Mouse (Mus musculus): ENCODE data around the gene Hspa1l. TPM values are rescaled to one million over a fixed set of nuclear protein-coding genes. Genes with fewer than 3 reads are reported as not detected.
A peak's percentile ranks its signal among the peaks of the same experiment; 100 is the strongest.
"Not testable (repeated sequence)": the region's sequence is repeated elsewhere in the genome, so short reads cannot be mapped to it uniquely, and the experiment has no call there.

The Hspa1l gene
- 0.85 and 1.1 TPM in 2 replicates for polyA plus RNA-seq (2015; fragmentation: Nextera tagmentation; extraction: Ambion mirVana)

- H3K4me2 ChIP-seq = peak within 1 kb of the TSS; percentile 58
- not testable (repeated sequence) for H3K36me3 ChIP-seq; H3K4me1 ChIP-seq (replicated peaks); H3K9me3 ChIP-seq; H3K27ac ChIP-seq
- peak within 1 kb of the TSS; percentile 35; the same call in 1 of the 2 replicates for H3K9ac ChIP-seq
- ATAC-seq (ENCODE audit: low FRiP score) = peak; percentile 94
- H3K4me3 ChIP-seq = peak within 1 kb of the TSS; percentile 41
- WGBS = under 1% methylated on average over 30 of the region's 33 CpGs
- peaks cover 46% of the 10 kb centered on the region for H3K27me3 ChIP-seq
These were observed at the start of gene Hspa1l, which contains the start of gene Hspa1a for GRCm38 (mm10) chr17:34972069-34972749. Gene Hspa1l (plus strand): TSS chr17:34972703. Gene Hspa1a (minus strand): TSS chr17:34972156.

GRCm38 (mm10) chr17:34922939-34923338, 49.6 kb upstream of the Hspa1l start:
- 51% methylated on average over 6 of the region's 6 CpGs for WGBS
- Histone ChIP-seq H3K36me3 (no peaks in the 10 kb centered on the region), H3K4me1 (replicated peaks) (no peaks in the 10 kb centered on the region), H3K27me3 (no peaks in the 10 kb centered on the region), H3K9ac (no peak overlapping the region), H3K9me3 (no peaks in the 10 kb centered on the region), H3K4me3 (no peak overlapping the region), H3K4me2 (no peak overlapping the region), H3K27ac (no peak overlapping the region)
- ATAC-seq (ENCODE audit: low FRiP score) = no peak

GRCm38 (mm10) chr17:34924258-34924657, 48.2 kb upstream of the Hspa1l start:
- Histone ChIP-seq H3K4me3 (no peak overlapping the region), H3K27me3 (no peaks in the 10 kb centered on the region), H3K9me3 (no peaks in the 10 kb centered on the region), H3K27ac (no peak overlapping the region), H3K4me2 (no peak overlapping the region), H3K4me1 (replicated peaks) (no peaks in the 10 kb centered on the region), H3K9ac (no peak overlapping the region), H3K36me3 (no peaks in the 10 kb centered on the region)
- ATAC-seq (ENCODE audit: low FRiP score) = no peak
- 87% methylated on average over 4 of the region's 5 CpGs for WGBS

- ATAC-seq (ENCODE audit: low FRiP score) = no peak
- Histone ChIP-seq H3K36me3 (no peaks in the 10 kb centered on the region), H3K9ac (no peak overlapping the region), H3K9me3 (no peaks in the 10 kb centered on the region), H3K27ac (no peak overlapping the region), H3K27me3 (no peaks in the 10 kb centered on the region), H3K4me1 (replicated peaks) (peaks cover 11% of the 10 kb centered on the region), H3K4me2 (no peak overlapping the region), H3K4me3 (no peak overlapping the region)
- WGBS = 89% methylated on average over 18 of the region's 18 CpGs
These were observed 45.0 kb upstream of the Hspa1l start for GRCm38 (mm10) chr17:34927306-34928019.

- no peak for ATAC-seq (ENCODE audit: low FRiP score)
- WGBS = 72% methylated on average over 4 of the region's 4 CpGs
- H3K4me2 ChIP-seq = no peak overlapping the region
These were observed 43.7 kb upstream of the Hspa1l start for GRCm38 (mm10) chr17:34928841-34929240.

DNA sequence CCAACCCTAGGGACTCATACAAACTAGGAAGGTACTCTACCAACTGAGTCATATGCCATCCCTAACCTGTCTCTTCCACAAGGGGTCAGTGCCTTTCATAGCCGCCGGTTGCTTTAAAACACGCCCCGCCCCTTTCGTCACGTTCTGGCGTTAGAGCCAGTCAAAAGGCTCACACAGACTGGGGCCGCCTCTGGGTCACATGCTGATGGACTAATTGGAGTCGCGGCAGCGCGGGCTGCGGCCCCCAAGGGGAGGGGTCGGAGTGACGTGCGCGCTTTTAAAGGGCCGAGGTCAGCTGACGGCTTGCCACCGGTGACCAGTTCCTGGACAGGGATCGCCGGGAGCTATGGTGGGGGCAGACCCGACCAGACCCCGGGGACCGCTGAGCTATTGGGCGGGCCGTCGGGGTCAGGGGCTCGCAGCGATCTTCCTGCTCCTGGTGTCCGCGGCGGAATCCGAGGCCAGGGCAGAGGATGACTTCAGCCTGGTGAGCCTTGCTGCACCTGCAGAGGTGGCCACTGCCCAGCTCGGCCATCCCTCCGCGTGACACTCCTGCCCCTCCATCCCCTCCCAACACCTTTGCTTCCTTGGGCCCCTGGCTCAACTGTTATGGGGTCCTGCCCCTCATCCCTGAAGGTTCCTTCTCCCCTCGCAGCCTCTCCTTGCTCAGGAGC, 41.3 kb upstream of the Hspa1l start, which contains the start of gene Neu1:
Neu1 (plus strand) TSS at position 193 of the 674 bp plus-strand sequence.
- Histone ChIP-seq H3K9me3 (no peaks in the 10 kb centered on the region), H3K9ac (peak within 1 kb of the TSS; percentile 94), H3K4me3 (peak within 1 kb of the TSS; percentile 83), H3K27ac (peak within 1 kb of the TSS; percentile 79), H3K4me2 (peak within 1 kb of the TSS; percentile 99), H3K27me3 (0 out of 2 replicates have a peak, but pooled peaks cover 3% of the 10 kb centered on the region), H3K4me1 (replicated peaks) (peaks cover 15% of the 10 kb centered on the region), H3K36me3 (peaks cover 29% of the 10 kb centered on the region)
- peak; percentile 97 for ATAC-seq (ENCODE audit: low FRiP score)
- under 1% methylated on average over 31 of the region's 38 CpGs for WGBS

More at GRCm38 (mm10) chr17:34928841-34929240, 43.7 kb upstream of the Hspa1l start:
- H3K9me3 ChIP-seq = no peaks in the 10 kb centered on the region
- H3K27me3 ChIP-seq = 0 out of 2 replicates have a peak, but pooled peaks cover 3% of the 10 kb centered on the region
- H3K9ac ChIP-seq = no peak overlapping the region
- no peak overlapping the region for H3K27ac ChIP-seq
- peaks cover 15% of the 10 kb centered on the region for H3K4me1 ChIP-seq (replicated peaks)
- no peak overlapping the region for H3K4me3 ChIP-seq
- H3K36me3 ChIP-seq = peaks cover 7% of the 10 kb centered on the region

- Histone ChIP-seq H3K4me3 (peak overlapping the region; percentile 83), H3K9ac (peak overlapping the region; percentile 94), H3K9me3 (no peaks in the 10 kb centered on the region), H3K27ac (peak overlapping the region; percentile 79), H3K36me3 (peaks cover 31% of the 10 kb centered on the region), H3K4me2 (peak overlapping the region; percentile 99), H3K4me1 (replicated peaks) (peaks cover 15% of the 10 kb centered on the region), H3K27me3 (0 out of 2 replicates have a peak, but pooled peaks cover 3% of the 10 kb centered on the region)
- WGBS = 10% methylated on average over 14 of the region's 14 CpGs
- no peak; the same call in 1 of the 2 replicates for ATAC-seq (ENCODE audit: low FRiP score)
These were observed 40.8 kb upstream of the Hspa1l start for GRCm38 (mm10) chr17:34931735-34932098.

DNA sequence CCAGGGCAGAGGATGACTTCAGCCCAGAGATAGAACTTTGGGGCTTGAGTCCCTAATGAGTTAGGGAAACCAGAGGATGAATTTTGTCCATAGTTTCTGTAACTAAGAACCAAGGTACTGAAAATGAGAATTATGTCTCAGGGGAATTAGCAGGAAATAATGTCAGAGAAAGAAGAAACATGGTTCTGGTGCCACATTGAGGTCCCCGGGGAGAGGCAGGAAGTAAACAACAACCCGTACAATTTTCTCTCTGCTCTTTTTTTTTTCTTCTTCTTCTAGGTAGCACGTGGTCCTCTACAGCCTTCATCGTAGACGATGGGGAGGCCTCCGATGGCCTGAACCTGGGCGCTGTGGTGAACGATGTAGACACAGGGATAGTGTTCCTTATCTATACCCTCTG, 40.2 kb upstream of the Hspa1l start:
- no peak for ATAC-seq (ENCODE audit: low FRiP score)
- Histone ChIP-seq H3K27me3 (0 out of 2 replicates have a peak, but pooled peaks cover 3% of the 10 kb centered on the region), H3K27ac (no peak overlapping the region), H3K4me1 (replicated peaks) (peaks cover 15% of the 10 kb centered on the region), H3K36me3 (peaks cover 31% of the 10 kb centered on the region), H3K4me2 (peak overlapping the region; percentile 99), H3K4me3 (peak overlapping the region; percentile 83), H3K9me3 (no peaks in the 10 kb centered on the region), H3K9ac (peak overlapping the region; percentile 94)
- WGBS = 88% methylated on average over 8 of the region's 8 CpGs

- Histone ChIP-seq H3K36me3 (peaks cover 31% of the 10 kb centered on the region), H3K9me3 (no peaks in the 10 kb centered on the region), H3K4me1 (replicated peaks) (peaks cover 15% of the 10 kb centered on the region), H3K4me3 (no peak overlapping the region), H3K9ac (peak overlapping the region; percentile 31; the same call in 1 of the 2 replicates), H3K27me3 (0 out of 2 replicates have a peak, but pooled peaks cover 3% of the 10 kb centered on the region), H3K4me2 (no peak overlapping the region), H3K27ac (no peak overlapping the region)
- ATAC-seq (ENCODE audit: low FRiP score) = no peak
- 69% methylated on average over 22 of the region's 24 CpGs for WGBS
These were observed 38.5 kb upstream of the Hspa1l start for GRCm38 (mm10) chr17:34934031-34934430.

DNA sequence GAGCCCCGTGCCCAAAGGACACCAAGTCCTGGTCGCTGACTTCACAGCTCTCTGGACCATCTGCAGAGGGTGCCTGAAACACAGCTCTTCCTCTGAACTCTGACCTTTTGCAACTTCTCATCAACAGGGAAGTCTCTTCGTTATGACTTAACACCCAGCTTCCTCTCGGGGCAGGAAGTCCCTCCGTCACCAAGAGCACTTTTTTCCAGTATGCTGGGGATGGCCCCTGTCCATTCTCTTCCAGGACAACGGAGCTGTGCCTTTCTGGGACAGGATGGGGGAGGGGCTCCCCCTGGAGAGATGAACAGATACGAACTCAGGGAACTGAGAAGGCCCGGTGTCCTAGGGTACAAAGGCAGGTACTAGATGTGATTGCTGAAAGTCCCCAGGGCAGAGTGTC, 37.7 kb upstream of the Hspa1l start:
- 0 out of 2 replicates have a peak overlapping the region, but pooled peaks have one; percentile 31 for H3K9ac ChIP-seq
- no peak overlapping the region for H3K27ac ChIP-seq
- H3K4me1 ChIP-seq (replicated peaks) = peaks cover 15% of the 10 kb centered on the region
- 51% methylated on average over 8 of the region's 8 CpGs for WGBS
- H3K4me2 ChIP-seq = no peak overlapping the region
- H3K36me3 ChIP-seq = peaks cover 31% of the 10 kb centered on the region
- no peaks in the 10 kb centered on the region for H3K9me3 ChIP-seq
- no peak overlapping the region for H3K4me3 ChIP-seq
- no peak for ATAC-seq (ENCODE audit: low FRiP score)
- 0 out of 2 replicates have a peak, but pooled peaks cover 3% of the 10 kb centered on the region for H3K27me3 ChIP-seq

DNA sequence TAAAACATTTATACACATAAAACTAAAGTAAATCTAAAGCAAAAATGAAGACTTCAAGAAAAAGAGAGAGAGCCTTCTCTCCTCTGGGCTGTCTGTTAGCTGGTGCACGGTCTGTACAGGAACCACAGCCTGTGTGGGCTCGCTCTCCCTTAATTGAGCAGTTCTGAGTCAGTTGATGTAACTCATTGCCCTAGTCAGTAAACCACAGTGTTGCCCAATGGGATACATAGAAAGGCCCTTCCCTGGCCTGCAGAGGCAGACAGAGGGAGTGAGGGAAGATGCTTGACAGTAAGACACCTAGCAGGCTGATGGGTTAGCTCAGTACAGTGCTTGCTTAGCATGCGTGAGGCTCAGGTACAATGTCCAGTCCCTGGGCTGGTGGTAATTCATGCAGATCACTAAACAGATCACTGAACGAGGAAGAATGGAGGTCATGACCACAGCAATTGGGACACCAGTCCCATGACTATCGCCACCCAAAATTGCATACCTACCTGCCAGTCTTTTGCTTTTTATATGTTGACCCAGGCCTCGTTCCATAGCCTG, 34.5 kb upstream of the Hspa1l start:
- Histone ChIP-seq H3K36me3 (peaks cover 26% of the 10 kb centered on the region), H3K27ac (no peak overlapping the region), H3K27me3 (0 out of 2 replicates have a peak, but pooled peaks cover under 1% of the 10 kb centered on the region), H3K9ac (no peak overlapping the region), H3K4me2 (no peak overlapping the region), H3K9me3 (no peaks in the 10 kb centered on the region), H3K4me1 (replicated peaks) (peaks cover 6% of the 10 kb centered on the region), H3K4me3 (no peak overlapping the region)
- no peak for ATAC-seq (ENCODE audit: low FRiP score)
- 86% methylated on average over 6 of the region's 6 CpGs for WGBS

Data from hindbrain, embryonic 13.5 days (tissue).